21 mouse cellular contexts compared by ENCODE assay signal in the genomic region with DNA sequence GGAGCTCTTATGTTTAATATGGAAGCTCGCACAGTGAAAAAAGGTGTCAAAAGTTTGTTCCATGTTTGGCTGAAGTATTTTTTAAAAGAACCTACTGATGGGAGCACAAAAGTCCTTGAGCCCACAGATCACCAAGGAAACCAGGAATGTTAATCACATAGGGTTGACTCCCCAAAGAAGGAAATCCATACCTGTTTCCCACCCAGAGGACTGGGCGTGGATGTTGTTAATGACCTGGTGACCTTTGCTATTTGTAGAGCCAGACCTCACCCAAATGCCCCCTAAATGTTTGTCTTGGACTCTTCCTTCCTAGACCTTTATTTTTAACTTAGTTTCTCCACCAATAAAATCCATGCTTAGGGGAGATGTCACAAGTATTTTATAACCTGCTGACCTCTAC. TPM values are rescaled to one million over a fixed set of nuclear protein-coding genes. Genes with fewer than 3 reads are reported as not detected.
"Had no signal": no experiment of that assay in that cellular context is flagged by ENCODE, and none has a peak within 500 bp of the region (broad histone marks: within the 10 kb centered on the region; RNA-seq: fewer than 3 reads in every experiment).

No protein-coding gene starts in this region.

- H3K4me2 ChIP-seq: lung, embryonic 14.5 days; midbrain, embryonic 12.5 days; neural tube, embryonic 13.5 days; neural tube, embryonic 15.5 days had no signal

- H3K27ac ChIP-seq: midbrain, embryonic 10.5 days; midbrain, embryonic 12.5 days; neural tube, embryonic 13.5 days; neural tube, embryonic 15.5 days had no signal

- H3K27me3 ChIP-seq: neural tube, embryonic 13.5 days; neural tube, embryonic 15.5 days had no signal

- H3K9me3 ChIP-seq: midbrain, embryonic 10.5 days; midbrain, embryonic 12.5 days had no signal

- H3K9ac ChIP-seq: lung, embryonic 14.5 days; midbrain, embryonic 12.5 days; neural tube, embryonic 13.5 days; neural tube, embryonic 15.5 days had no signal

- ATAC-seq: midbrain, embryonic 16.5 days had no signal

- H3K4me3 ChIP-seq: midbrain, embryonic 10.5 days; midbrain, embryonic 12.5 days; myocyte; neural tube, embryonic 13.5 days; neural tube, embryonic 15.5 days had no signal

- DNase-seq: lung, adult 18-20 months; lung, embryonic 14.5 days; lung, postnatal 10 days; midbrain, embryonic 14.5 days; retina, postnatal 1 day; right cerebral cortex, postnatal 25 days; right cerebral cortex, postnatal 4 days; spleen, adult 18-20 months; thymus, adult 18-20 months; thymus, postnatal 36 days had no signal

RNA-seq across cellular contexts. Expression of gene 1700007K13Rik, which starts 4.5 kb away (rescaled TPM):
- total RNA-seq: megakaryocyte, adult 5-6 weeks; megakaryocyte-erythroid progenitor cell, adult 5-6 weeks had no signal
- polyA plus RNA-seq: liver, embryonic 16.5 days; lung, embryonic 14.5 days; small intestine, adult 2 months had no signal

RNA-seq across cellular contexts. Expression of gene Ppp1r26, which starts 24.0 kb away (rescaled TPM):
- polyA plus RNA-seq: myocyte had no signal

RNA-seq across cellular contexts. Expression of gene Gbgt1, which starts 26.1 kb away (rescaled TPM):
- total RNA-seq: megakaryocyte-erythroid progenitor cell, adult 5-6 weeks had no signal
- polyA plus RNA-seq: midbrain, embryonic 10.5 days; myocyte; neural tube, embryonic 11.5 days had no signal

RNA-seq across cellular contexts. Expression of gene Gm10134, which starts 35.3 kb away (rescaled TPM):
- total RNA-seq: megakaryocyte, adult 5-6 weeks; megakaryocyte-erythroid progenitor cell, adult 5-6 weeks had no signal
- polyA plus RNA-seq: myocyte; neural tube, embryonic 11.5 days had no signal
